ENCODE assay signal across 18 mouse cellular contexts in the genomic region with DNA sequence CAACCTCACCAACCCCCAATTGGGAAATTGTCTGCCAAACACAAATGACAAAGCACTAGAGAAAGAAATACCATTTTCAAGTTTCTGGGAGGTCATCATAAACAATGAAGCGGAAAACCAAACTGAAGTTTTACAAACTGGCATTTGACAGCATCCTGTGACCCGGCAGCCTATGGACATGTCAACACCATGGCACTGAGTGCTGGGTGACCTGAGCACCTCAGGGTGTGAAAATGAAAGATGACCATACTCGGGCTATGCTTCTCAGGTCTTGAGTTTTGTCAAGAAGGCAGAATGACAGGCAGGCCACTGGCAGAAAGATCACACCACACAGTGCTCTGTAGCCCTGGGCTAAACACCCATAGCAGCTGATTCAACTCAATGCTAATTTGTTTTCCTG.
"Had no signal": no experiment of that assay in that cellular context is flagged by ENCODE, and none has a peak within 500 bp of the region (broad histone marks: within the 10 kb centered on the region; RNA-seq: fewer than 3 reads in every experiment).

No protein-coding gene starts in this region.

- H3K4me2 ChIP-seq: liver, embryonic 11.5 days; liver, embryonic 13.5 days; liver, embryonic 15.5 days; midbrain, embryonic 11.5 days; midbrain, embryonic 13.5 days; midbrain, embryonic 15.5 days had no signal

- H3K9me3 ChIP-seq: liver, embryonic 13.5 days; liver, embryonic 15.5 days; midbrain, embryonic 13.5 days; midbrain, embryonic 15.5 days had no signal

- H3K27ac ChIP-seq: liver, embryonic 13.5 days; liver, embryonic 15.5 days; macrophage; midbrain, embryonic 13.5 days; midbrain, embryonic 15.5 days had no signal

- DNase-seq: liver, embryonic 13.5 days; liver, postnatal 0 days; lung, adult 2 months; lung, postnatal 10 days; right cerebral cortex, adult 18-20 months; right cerebral cortex, postnatal 25 days; right cerebral cortex, postnatal 4 days; spleen, adult 18-20 months; thymus, adult 18-20 months; thymus, postnatal 25 days; thymus, postnatal 4 days had no signal

- ATAC-seq: liver, postnatal 0 days; midbrain, embryonic 13.5 days; midbrain, embryonic 15.5 days had no signal

- H3K27me3 ChIP-seq: liver, embryonic 13.5 days; liver, embryonic 15.5 days; megakaryocyte, embryonic 14.5 days; midbrain, embryonic 13.5 days; midbrain, embryonic 15.5 days had no signal

- H3K36me3 ChIP-seq: liver, embryonic 13.5 days; liver, embryonic 15.5 days; midbrain, embryonic 13.5 days; midbrain, embryonic 15.5 days had no signal

- H3K4me1 ChIP-seq: liver, embryonic 13.5 days; liver, embryonic 15.5 days; megakaryocyte, embryonic 14.5 days; midbrain, embryonic 13.5 days; midbrain, embryonic 15.5 days had no signal

- H3K4me3 ChIP-seq: liver, embryonic 13.5 days; liver, embryonic 15.5 days; megakaryocyte, embryonic 14.5 days; midbrain, embryonic 13.5 days; midbrain, embryonic 15.5 days had no signal

- H3K9ac ChIP-seq: liver, embryonic 13.5 days; liver, embryonic 15.5 days; liver, postnatal 0 days; midbrain, embryonic 13.5 days; midbrain, embryonic 15.5 days had no signal
